Mouse (Mus musculus): ENCODE results near the gene Rabif.

DNA sequence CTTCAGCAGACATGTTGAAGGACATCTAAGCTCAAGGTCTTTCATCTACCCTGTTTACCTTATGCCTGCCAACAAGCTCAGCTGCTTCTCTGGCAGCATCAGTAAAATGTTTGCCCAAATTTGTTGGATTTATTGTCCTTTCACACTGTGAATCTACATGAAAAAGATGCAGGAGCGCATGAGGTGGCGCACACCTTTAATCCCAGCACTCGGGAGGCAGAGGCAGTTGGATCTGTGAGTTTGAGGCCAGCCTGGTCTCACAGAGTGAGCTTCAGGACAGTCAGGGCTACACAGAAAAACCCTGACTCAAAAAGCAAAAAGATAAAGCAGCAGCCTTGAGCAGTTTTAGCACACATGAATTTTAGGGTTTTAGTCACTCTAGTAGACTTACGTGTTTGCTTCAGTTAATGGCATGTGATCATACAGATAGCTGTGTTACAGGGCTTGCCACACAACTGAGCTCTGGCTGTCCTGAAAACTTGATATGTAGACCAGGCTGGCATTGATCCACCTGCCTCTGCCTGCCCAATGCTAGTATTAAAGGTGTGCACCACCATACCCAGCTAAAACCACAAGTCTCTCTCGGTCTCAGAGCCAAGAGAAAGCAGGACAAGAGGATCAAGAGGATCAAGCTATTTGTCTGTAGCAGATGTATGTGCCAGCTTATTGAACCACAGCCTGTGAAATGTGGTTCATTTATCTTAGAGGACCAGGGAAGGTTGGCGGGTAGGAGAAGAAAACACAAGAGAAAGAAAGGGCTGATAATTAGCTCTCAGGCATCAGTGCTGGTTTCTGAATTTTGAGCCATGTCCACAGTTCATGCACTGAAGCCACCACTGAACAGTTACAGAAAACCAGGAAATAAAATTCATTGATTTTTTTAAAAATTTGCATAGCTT is 3.3 kb upstream of the Rabif start:
- TF ChIP-seq CTCF (IDR thresholded peaks at IDR 0.05; ENCODE audit: low read depth) (no peak), EP300 (IDR thresholded peaks at IDR 0.05; ENCODE audit: low read depth) (peak; percentile 64)
